Mouse (Mus musculus) liver, postnatal 0 days (tissue): Measurements from ENCODE around the gene Ttc29.

ENCODE experiments used
- CTCF ChIP-seq: sonication (generic); IDR thresholded peaks from 2 replicates; pipeline ENCODE4 v1.5.1; 2016; ENCODE audit warnings: antibody characterized with exemption, low read depth
- EP300 ChIP-seq: IDR thresholded peaks from 2 replicates; pipeline ENCODE4 v1.6.1; 2016; ENCODE audit warnings: antibody characterized with exemption, low read depth, mild to moderate bottlenecking

- TF ChIP-seq EP300 (no peak), CTCF (no peak)
Observed at GRCm38 (mm10) chr8:78317666-78318065, 104.6 kb downstream of the Ttc29 start.
